Mouse (Mus musculus): ENCODE results near the gene Hist2h2bb. TPM values are rescaled to one million over a fixed set of nuclear protein-coding genes. Genes with fewer than 3 reads are reported as not detected.
A peak's percentile ranks its signal among the peaks of the same experiment; 100 is the strongest.
"Not testable (repeated sequence)": the region's sequence is repeated elsewhere in the genome, so short reads cannot be mapped to it uniquely, and the experiment has no call there.

The Hist2h2bb gene
- polyA plus RNA-seq, 1 experiment, result not detected

DNA sequence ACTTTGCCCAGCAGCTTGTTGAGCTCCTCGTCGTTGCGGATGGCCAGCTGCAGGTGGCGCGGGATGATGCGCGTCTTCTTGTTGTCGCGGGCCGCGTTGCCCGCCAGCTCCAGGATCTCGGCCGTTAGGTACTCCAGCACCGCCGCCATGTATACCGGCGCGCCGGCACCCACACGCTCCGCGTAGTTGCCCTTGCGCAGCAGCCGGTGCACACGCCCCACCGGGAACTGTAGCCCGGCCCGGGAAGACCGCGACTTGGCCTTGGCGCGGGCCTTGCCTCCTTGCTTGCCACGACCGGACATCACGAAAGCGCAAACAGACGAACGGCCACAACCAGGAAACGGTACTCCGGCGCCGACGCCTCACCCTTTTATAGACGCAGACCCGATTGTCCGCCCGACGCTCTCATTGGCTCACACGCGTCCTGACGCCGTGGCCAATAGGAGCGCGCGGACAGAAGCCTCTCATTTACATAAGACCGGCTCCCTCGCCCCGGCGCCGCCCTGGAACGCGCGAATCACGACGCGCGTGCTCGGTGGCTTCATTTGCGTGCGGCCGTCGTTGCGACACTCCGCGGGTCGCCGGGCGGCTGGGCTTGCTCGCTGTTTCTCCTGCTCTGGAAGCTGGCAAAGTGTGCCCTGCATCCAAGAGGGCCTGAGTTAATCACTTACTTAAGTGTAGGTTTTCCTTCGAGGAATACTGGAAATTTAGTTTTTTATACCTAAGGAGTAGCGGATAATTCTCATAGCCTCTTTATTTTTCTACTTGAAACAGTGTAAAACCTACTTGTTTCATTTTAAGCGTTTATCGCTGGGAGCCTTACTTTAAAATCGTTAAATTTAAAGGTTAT is 29.4 kb upstream of the Hist2h2bb start, which contains the start of gene Hist2h2aa2:
TSS of gene Hist2h2aa2 (minus strand) at position 328 of the 850 bp plus-strand sequence.
- peak; percentile 97 for DNase-seq (ENCODE audit: low spot score)

DNA sequence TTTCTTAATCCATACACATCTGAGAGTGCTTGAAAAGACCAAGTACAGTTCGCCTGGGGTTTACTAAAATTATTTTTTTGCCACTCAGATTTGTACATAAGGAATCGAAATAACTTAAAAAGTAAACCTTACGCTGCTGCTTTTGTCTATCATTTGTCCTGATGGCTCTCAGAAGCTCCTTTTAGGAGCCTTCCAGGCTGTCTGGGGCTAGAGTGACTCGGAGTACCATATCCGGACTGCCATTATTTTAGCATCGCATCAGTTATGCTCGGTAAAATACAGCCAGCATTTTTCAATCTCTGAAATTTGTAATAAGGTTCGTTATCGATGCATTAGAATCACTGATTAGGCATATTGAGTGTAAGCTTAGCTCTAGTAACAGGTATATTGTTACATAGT is 28.8 kb upstream of the Hist2h2bb start:
- DNase-seq (ENCODE audit: low spot score), result no peak

DNA sequence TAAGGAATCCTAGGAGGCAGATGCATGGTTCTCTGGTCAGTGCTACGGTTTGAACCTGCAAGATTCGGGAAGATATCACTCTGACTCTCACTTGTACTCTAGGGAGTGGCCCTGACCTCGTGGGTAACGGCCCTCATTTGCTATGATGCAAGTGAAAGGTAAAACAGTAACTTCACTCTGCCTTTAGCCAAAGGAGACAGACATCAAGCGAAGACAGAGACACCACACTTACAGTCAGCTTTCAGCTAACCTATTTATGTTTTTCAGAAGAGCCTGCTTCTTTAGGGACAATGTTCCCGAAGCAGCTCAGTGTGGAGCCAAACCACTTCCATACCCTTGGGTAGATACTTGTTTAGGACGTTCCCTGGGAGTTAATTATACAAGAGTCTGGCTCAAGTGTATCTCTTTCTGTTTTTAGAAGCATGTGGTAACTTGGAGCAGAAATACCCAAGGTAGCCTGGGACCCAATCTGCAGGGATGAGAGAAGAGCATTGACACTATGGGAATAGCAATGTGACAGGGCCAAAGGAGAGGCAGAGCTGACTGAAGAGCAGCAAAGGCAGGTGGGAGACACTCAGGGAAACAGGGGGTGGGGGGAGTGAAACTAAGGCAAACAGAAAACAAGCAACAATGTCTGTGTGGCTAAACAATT is 25.5 kb upstream of the Hist2h2bb start:
- no peak for DNase-seq (ENCODE audit: low spot score)

DNA sequence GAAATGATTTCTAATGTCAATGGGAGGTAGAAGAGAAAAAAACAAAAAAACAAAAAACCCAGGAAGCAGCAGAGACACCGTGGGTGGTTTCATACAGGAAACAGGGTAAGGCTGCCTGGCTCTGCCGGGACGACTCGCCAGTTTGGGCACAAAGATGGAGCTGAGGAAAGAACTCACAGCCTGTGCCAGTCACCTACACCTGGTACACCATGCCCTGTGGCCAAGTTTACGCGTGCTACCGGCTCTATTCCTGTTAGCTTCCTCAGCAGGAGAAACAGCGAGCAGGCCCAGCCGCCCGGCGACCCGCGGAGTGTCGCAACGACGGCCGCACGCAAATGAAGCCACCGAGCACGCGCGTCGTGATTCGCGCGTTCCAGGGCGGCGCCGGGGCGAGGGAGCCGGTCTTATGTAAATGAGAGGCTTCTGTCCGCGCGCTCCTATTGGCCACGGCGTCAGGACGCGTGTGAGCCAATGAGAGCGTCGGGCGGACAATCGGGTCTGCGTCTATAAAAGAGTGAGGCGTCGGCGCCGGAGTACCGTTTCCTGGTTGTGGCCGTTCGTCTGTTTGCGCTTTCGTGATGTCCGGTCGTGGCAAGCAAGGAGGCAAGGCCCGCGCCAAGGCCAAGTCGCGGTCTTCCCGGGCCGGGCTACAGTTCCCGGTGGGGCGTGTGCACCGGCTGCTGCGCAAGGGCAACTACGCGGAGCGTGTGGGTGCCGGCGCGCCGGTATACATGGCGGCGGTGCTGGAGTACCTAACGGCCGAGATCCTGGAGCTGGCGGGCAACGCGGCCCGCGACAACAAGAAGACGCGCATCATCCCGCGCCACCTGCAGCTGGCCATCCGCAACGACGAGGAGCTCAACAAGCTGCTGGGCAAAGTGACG is 24.3 kb upstream of the Hist2h2bb start, which contains the start of gene Hist2h2aa1:
TSS of gene Hist2h2aa1 (plus strand) at position 495 of the 884 bp plus-strand sequence.
- DNase-seq (ENCODE audit: low spot score), result peak; percentile 84

DNA sequence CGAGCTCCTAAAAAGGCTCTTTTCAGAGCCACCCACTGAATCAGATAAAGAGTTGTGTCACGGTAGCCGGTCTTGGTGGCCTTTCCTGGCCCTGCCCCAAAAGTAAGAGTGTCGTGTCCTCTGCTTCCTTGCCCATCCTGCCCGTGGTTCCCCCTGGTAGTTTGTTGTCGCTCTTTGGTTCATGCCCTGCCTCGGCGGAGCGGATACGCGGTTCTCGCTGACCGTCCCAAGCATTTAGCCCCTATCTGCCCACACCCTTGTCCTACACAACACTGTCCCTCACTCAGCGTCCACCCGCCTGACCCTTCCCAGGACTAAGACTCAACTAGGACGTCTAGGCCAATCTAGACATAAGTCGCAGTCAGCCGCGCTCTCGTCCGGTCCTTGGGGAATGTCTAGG is 23.5 kb upstream of the Hist2h2bb start:
- DNase-seq (ENCODE audit: low spot score), result not testable (repeated sequence)

DNA sequence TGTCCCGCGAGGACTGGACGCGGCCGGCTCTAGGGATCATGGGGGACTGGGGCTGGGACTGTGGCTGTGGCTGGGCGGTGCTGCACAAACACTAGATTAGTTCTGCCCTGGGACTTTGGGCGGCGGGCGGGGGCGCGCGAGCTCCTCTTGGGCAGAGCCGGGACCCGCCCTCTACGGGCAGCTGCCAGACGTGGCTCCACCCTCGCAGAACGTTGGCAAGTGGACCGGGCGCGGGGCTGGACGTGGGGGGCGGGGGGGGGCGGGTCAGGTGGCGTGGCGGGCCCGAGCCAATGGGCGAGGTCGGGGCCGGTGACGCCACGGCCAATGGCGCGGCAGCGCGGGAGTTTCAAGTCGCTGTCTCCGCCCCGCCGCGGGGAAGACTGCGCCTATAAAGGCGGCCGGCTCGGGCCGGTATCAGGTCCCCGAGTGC is 23.1 kb upstream of the Hist2h2bb start, which contains the start of gene Hist2h3c1:
TSS of gene Hist2h3c1 (plus strand) at position 259 of the 430 bp plus-strand sequence.
- not testable (repeated sequence) for DNase-seq (ENCODE audit: low spot score)

DNA sequence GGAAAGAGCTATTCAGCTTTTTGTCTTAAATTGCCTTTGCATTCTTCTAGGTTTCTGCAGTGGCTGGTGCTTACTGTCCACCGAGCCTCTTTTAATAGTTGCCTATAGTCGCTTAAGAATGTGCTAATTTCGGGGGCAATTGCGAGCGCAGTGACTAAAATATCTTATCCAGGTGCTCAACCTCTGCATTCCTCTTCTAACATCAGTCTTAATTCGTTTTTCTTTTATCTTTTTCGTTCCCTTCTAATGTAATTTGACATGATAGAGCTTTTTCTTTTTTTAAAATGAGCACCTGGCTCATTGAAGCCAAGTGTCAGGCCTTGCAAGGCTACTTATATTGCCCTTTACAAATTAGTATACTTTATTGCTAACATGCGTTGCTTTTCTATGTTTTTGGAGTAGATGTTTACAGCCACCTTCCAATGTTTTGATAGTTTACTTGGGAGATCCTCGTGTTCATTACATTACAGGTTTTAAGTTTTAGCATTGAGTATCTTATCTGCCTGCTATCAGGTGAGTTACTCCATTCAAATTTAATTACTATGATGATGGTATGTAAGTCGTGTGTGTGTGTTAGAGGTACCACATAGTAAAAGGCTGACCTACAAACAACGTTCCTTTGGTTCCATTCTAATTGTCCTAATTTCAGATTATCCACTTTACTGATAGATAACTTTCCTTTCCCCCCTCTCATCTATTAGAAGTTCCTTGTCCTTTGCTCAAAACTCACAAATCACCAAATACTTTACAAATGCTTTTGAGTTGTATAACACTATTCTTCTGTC is 22.0 kb upstream of the Hist2h2bb start:
- no peak for DNase-seq (ENCODE audit: low spot score)

DNA sequence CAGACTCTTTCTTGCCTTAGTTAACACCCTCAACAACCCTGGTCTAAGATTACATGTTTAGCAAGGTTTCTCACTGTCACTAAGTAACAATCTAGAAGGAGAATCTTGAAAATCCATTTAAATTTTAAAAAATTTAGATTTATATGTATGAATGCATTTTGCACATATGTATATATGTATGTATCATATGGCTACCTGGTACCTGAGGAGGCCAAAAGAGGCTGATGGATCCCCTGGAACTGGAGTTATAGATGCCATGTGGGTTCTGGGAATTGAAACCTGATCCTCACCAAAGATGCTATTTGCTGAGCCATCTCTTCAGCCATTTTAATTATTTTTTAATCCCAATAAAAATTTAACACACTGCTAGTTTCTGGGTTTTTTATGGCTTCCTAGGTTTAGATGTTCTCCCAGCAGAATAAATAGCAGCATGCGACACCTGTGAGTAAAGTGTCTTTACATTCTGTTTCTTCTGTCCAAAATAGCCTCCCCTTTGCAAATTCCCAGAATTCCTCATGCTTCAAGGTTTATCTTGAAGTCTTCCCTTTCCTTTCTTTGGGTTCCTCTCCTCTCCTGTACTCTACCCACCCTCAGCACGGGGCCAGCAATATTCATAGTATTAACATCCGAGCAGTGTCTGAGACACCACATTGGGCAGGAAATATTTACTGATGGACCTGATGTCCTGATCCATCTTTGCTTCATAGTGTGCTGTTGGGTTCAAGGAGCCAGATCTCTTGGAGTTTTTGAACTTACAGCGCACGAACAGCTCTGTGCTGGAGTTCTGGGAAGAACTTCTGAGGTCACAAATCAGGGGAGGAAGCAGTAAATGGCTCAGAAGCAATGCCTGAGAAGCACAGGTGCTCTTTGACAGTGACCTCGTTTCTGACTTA is 21.2 kb upstream of the Hist2h2bb start:
- no peak for DNase-seq (ENCODE audit: low spot score)

DNA sequence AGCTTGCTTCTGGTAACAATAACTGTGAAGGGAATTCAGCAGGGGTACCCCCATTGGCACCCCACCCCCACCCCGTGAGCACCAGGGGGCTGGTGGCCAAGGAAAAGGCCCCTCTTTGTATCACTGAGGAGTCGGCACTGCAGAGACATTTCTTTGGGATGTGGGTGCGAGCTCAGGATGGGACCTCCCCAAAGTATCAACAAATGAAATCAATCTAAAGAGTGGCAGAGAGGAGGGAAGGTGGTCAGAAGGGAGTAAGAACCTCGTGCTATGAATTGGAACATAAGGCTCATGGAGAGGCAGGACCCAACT is 20.6 kb upstream of the Hist2h2bb start:
- no peak for DNase-seq (ENCODE audit: low spot score)

DNA sequence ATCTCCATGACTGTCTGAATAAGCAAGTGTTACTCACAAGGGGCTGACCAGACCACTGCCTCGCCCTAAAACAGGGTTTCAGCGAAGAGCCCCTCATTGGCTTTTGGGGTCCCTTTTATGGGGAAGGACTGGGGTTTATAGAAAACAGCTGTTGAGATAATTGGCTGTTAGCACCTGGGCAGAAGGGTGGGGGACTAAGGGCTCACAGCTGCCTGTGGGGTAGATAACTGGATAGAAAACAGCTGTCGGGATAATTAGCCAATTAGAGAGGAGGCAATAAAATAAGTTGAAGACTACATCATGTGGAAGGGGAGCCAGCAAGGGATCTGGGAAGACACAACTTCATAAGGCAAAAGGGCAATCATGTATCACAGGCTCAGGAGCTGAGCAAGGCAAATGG is 18.7 kb upstream of the Hist2h2bb start:
- DNase-seq (ENCODE audit: low spot score), result no peak

DNA sequence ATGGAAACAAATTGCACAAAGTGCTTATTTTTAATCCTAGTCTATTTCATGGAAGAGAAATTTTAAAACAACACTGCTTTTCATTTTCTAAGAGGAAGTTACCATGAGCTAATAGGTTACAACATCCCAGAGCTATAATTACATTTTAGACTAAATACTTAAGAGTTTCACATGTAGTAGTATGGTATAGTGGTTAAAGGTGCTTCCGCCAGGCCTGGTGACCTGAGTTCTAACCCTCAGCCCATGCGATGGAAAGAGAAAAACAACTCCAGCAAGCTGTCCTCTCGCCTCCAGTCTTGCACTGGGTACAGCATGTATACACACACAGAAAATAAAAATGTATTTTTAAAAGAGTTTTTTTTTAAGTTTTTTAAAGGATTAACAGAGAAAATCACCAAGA is 17.8 kb upstream of the Hist2h2bb start:
- no peak for DNase-seq (ENCODE audit: low spot score)

DNA sequence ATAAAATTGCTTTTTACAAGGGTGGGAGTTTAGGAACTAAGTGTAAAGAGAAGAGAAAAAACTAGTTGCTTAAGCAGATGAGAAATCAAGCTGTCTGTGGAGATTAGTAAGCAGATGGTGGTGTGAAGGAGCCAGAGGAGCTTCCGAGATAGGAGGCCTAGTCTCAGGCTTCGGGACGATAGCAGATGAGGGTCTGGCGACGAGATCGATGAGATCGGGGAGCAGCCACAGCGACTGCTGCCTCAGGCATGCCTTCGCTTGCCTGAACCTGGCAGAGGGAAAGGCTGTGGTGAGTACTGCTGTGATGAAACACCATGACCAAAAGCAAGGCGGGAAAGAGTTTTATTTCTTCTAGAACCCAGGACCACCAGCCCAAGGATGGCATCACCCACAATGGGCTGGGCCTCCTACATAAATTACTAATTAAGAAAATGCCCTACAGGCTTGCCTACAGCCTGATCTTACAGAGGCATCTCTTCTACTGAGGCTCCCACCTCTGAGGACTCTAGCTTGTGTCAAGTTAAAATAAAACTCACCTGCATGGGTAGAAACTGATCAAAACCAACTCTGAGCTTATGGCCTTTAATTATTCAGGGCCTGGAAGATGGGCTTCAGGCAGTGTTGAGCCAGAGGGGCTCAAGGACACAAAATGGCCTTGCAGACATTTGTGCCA is 14.7 kb upstream of the Hist2h2bb start:
- DNase-seq (ENCODE audit: low spot score), result no peak

DNA sequence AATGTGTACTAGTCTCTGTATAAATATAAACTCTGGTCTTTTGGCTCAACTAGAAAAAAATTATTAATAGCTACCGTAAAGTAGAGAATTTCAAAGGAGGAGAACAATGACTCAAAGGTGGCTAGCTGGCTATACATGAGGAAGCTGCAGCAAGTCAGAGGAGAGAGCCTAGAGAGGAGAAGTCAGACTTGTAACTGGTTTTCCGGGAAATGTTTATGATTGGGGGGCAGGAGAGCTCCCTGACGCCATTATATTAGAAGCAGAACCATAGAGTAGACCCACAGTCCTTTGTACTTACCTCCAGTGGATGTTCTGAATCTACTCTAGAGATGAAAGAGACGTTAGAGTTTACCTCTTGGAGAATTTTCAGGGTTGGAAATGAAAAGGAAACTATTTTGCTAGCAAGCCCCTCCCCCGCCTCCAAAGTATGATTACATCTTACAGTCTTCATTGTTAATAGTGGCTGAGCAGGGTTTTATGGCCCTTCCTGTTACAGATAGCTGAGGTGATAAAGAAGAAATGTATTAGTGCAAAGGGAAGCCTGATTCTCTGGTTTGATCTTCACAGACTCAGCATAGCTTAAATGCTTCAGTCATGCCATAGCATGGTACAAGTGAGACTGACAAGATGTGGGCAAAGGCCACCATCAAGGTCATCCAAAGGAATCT is 13.5 kb upstream of the Hist2h2bb start:
- no peak for DNase-seq (ENCODE audit: low spot score)

DNA sequence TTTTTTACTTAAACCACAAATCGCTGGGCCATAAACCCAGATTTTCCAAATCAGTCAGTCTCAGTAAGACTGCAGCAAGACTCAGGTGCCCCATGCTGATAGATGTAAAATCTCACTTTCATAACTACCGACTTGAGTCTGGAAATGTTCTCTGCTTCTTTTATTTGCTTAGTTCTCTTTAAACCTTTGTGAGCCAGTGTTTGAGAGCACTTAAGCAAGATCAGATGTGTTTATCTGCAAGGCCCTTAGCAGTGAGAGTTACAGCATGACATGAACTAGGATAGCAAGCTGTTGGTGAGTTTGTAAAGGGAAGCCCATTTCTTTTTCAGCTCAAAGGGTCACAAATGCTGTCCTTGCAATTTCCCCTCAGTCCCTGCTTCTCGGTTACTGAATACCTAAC is 12.4 kb upstream of the Hist2h2bb start:
- no peak for DNase-seq (ENCODE audit: low spot score)

DNA sequence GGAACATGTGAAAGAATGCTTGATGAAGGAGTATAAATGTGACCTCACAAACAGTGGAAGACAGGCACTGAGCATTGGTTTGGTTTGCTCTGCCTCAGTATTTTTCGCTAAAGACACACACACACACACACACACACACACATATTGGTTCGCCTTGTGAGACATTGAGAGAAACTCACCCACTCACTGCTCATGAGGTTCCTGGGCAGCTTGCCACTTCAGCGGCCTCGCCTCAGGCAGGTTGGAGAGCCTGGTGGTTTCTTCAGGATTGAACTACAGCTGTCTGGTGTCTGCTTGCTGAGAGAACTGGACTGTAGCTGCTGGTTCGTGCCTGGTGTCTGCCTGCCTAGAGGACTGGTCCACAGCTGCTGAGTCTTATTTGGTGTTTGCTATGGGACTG is 9.3 kb upstream of the Hist2h2bb start:
- DNase-seq (ENCODE audit: low spot score), result no peak

DNA sequence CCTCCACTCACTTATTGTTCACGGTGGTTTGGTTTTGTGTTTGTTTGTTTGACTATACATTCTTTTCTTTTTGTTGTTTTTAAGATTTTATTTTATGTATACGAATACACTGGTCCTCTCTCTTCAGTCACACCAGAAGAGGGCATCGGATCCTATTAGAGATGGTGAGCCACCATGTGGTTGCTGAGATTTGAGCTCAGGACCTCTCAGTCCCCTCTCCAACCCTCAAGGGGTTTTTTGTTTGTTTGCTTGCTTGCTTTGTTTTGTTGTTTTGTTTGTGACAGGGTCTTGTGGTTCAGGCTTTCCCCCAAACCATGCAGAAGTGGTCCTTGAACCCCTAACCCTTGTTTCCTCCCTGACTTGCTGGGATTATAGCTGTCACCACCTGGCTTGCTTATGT is 7.9 kb upstream of the Hist2h2bb start:
- DNase-seq (ENCODE audit: low spot score), result no peak

DNA sequence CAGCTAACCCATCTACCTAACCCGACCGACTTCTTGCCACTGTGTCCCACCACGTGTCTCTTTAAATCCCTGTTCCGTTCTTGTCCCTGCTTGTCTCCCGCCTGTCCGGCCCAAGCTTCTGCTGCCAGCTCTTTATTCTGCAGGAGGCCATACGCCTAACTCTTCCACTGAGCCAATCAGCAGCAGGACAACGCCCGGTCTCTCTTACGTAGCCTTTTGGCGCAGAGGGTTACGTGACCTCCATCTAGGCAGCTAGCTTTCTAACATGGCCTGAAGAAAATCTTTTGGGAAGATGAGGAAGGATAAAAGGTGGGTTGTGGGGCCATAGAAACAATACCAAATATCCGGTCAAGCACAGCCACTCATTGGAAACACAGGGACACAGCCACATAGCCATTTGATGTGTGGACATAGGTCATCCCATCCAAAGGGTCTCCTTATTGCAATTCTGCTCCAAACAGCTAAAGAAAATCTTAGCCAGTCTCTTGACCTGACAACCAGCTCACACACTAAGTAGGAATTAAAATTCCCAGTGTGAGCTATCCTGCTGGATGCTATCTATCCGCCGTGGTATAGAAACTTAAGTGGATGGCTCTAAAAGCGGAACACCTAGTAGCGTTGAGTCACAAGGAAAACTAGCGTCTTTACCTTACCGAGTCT is 7.2 kb upstream of the Hist2h2bb start:
- DNase-seq (ENCODE audit: low spot score), result peak; percentile 68

DNA sequence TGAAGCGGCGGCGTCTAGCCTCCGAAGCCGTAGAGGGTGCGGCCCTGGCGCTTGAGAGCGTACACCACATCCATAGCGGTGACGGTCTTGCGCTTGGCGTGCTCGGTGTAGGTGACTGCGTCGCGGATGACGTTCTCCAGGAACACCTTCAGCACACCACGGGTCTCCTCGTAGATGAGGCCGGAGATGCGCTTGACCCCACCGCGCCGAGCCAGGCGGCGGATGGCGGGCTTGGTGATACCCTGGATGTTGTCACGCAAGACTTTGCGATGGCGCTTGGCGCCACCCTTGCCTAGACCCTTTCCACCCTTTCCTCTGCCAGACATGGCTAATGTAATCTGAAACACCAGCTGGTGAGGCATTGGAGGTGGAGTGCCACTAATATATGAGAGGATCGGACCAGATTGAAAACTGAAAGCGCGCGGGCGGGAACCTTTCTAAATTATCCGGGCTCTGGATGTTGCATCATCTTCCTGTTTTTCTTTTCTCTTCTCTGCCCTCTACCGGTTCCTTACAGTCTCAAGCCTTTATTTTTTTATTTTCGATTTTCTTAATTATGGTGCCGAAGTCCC is 6.5 kb upstream of the Hist2h2bb start, which contains the start of gene Hist2h4:
TSS of gene Hist2h4 (minus strand) at position 333 of the 572 bp plus-strand sequence.
- peak; percentile 88 for DNase-seq (ENCODE audit: low spot score)
